Mouse (Mus musculus): ENCODE results near the gene Wnk2. TPM values are rescaled to one million over a fixed set of nuclear protein-coding genes. Genes with fewer than 3 reads are reported as not detected.
A peak's percentile ranks its signal among the peaks of the same experiment; 100 is the strongest.

Wnk2 gene
- polyA plus RNA-seq, 1 experiment from 2014 or later: 1.6 TPM

DNA sequence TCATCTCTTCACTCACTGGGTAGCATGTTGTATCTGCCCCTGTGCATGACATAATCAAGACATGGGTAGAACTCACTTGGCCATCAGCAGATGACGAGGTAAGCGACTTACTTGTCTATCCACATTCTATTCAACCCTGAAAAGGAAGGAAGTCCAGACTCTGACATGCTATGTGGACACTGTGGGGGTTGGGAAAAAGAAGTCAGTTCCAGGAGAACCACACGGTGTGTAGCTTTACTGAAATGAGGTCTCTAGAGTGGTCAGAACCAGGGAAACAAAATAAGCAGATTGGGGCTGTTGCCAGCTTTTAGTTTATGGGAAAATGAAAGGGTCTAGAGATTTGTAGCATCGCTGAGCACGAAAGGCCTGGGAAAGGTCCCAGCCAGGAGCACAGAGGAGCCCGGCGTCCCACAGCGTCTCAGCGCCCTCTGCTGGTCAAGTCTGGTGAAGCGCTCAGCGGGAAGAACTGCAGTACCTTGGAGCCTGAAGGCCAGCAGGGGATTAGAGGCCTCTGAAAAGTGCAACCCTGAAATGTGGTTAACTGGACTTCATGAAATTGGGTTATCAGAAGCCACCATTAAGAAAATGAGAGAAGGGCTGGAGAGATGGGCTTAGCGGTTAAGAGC lies 25.3 kb upstream of the Wnk2 start:
- peak; percentile 79 for ATAC-seq (ENCODE audit: low FRiP score, low TSS enrichment)

GRCm38 (mm10) chr13:49172335-49172734 lies 24.5 kb upstream of the Wnk2 start:
- no peaks in the 10 kb centered on the region for H3K27me3 ChIP-seq (ENCODE audit: control insufficient read depth, insufficient read depth, low read length)
- DNase-seq (ENCODE audit: low spot score) (no peak), ATAC-seq (ENCODE audit: low FRiP score, low TSS enrichment) (no peak)
- 91% methylated on average over 7 of the region's 7 CpGs for WGBS
- no peaks in the 10 kb centered on the region for H3K36me3 ChIP-seq (ENCODE audit: control insufficient read depth, insufficient read depth, low read length)
- H3K9me3 ChIP-seq (ENCODE audit: control insufficient read depth, low read length): no peaks in the 10 kb centered on the region
- H3K4me1 ChIP-seq (replicated peaks; ENCODE audit: control insufficient read depth, insufficient read depth): no peaks in the 10 kb centered on the region
- H3K27ac ChIP-seq (replicated peaks): no peak overlapping the region
- H3K9ac ChIP-seq (ENCODE audit: low read length): no peak overlapping the region
- no peak for TF ChIP-seq EP300 (optimal IDR thresholded peaks at IDR 0.05)
- TF ChIP-seq CTCF (IDR thresholded peaks at IDR 0.05; ENCODE audit: low read depth): no peak
- no peak overlapping the region for H3K4me2 ChIP-seq (replicated peaks; ENCODE audit: low read depth)
- H3K4me3 ChIP-seq (ENCODE audit: low read depth, low read length): no peak overlapping the region

More for the DNA sequence above, 25.3 kb upstream of the Wnk2 start:
- TF ChIP-seq EP300 (optimal IDR thresholded peaks at IDR 0.05) (no peak), CTCF (IDR thresholded peaks at IDR 0.05; ENCODE audit: low read depth) (peak; percentile 97)
- H3K4me1 ChIP-seq (replicated peaks; ENCODE audit: control insufficient read depth, insufficient read depth): no peaks in the 10 kb centered on the region
- 7% methylated on average over 12 of the region's 12 CpGs for WGBS
- H3K36me3 ChIP-seq (ENCODE audit: control insufficient read depth, insufficient read depth, low read length): no peaks in the 10 kb centered on the region
- H3K4me3 ChIP-seq (ENCODE audit: low read depth, low read length): no peak overlapping the region
- no peak overlapping the region for H3K4me2 ChIP-seq (replicated peaks; ENCODE audit: low read depth)
- peak; percentile 92 for DNase-seq (ENCODE audit: low spot score)
- H3K9me3 ChIP-seq (ENCODE audit: control insufficient read depth, low read length): no peaks in the 10 kb centered on the region
- H3K27ac ChIP-seq (replicated peaks): no peak overlapping the region
- H3K27me3 ChIP-seq (ENCODE audit: control insufficient read depth, insufficient read depth, low read length): no peaks in the 10 kb centered on the region
- no peak overlapping the region for H3K9ac ChIP-seq (ENCODE audit: low read length)

- Histone ChIP-seq H3K9ac (ENCODE audit: low read length) (no peak overlapping the region), H3K4me2 (replicated peaks; ENCODE audit: low read depth) (no peak overlapping the region), H3K9me3 (ENCODE audit: control insufficient read depth, low read length) (no peaks in the 10 kb centered on the region), H3K4me1 (replicated peaks; ENCODE audit: control insufficient read depth, insufficient read depth) (no peaks in the 10 kb centered on the region), H3K4me3 (ENCODE audit: low read depth, low read length) (no peak overlapping the region), H3K36me3 (ENCODE audit: control insufficient read depth, insufficient read depth, low read length) (no peaks in the 10 kb centered on the region), H3K27ac (replicated peaks) (no peak overlapping the region), H3K27me3 (ENCODE audit: control insufficient read depth, insufficient read depth, low read length) (no peaks in the 10 kb centered on the region)
- ATAC-seq (ENCODE audit: low FRiP score, low TSS enrichment) (no peak), DNase-seq (ENCODE audit: low spot score) (no peak)
- 74% methylated on average over 1 of the region's 1 CpGs for WGBS
- TF ChIP-seq CTCF (IDR thresholded peaks at IDR 0.05; ENCODE audit: low read depth): no peak
- no peak for TF ChIP-seq EP300 (optimal IDR thresholded peaks at IDR 0.05)
These were observed 23.9 kb upstream of the Wnk2 start for GRCm38 (mm10) chr13:49171729-49172128.

DNA sequence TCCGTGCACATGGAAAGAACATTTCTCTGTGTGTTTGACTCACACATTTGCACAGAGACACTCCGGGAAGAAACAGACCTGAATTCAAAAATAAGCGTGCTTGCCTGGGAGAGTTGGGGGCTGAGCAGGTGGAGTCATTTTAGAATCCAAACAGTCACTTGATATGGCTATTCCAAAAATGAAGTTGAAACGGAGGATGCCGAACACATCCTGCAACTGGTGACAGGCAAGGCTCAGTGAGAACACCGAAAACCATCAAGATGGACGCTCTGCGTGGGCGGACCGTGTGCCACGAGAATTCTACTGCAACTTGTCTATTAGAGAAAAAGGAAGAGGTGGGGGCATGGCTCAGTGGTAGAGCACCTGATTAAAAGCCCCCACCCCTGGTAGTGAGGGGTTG lies 22.8 kb upstream of the Wnk2 start:
- Histone ChIP-seq H3K4me1 (replicated peaks; ENCODE audit: control insufficient read depth, insufficient read depth) (no peaks in the 10 kb centered on the region), H3K4me3 (ENCODE audit: low read depth, low read length) (no peak overlapping the region), H3K4me2 (replicated peaks; ENCODE audit: low read depth) (no peak overlapping the region), H3K9ac (ENCODE audit: low read length) (no peak overlapping the region), H3K9me3 (ENCODE audit: control insufficient read depth, low read length) (no peaks in the 10 kb centered on the region), H3K27ac (replicated peaks) (no peak overlapping the region), H3K36me3 (ENCODE audit: control insufficient read depth, insufficient read depth, low read length) (no peaks in the 10 kb centered on the region), H3K27me3 (ENCODE audit: control insufficient read depth, insufficient read depth, low read length) (no peaks in the 10 kb centered on the region)
- TF ChIP-seq CTCF (IDR thresholded peaks at IDR 0.05; ENCODE audit: low read depth) (no peak), EP300 (optimal IDR thresholded peaks at IDR 0.05) (no peak)
- WGBS: 86% methylated on average over 11 of the region's 11 CpGs
- ATAC-seq (ENCODE audit: low FRiP score, low TSS enrichment): no peak
- DNase-seq (ENCODE audit: low spot score): no peak

GRCm38 (mm10) chr13:49169448-49170207 lies 21.8 kb upstream of the Wnk2 start:
- Histone ChIP-seq H3K36me3 (ENCODE audit: control insufficient read depth, insufficient read depth, low read length) (no peaks in the 10 kb centered on the region), H3K9me3 (ENCODE audit: control insufficient read depth, low read length) (no peaks in the 10 kb centered on the region), H3K27me3 (ENCODE audit: control insufficient read depth, insufficient read depth, low read length) (no peaks in the 10 kb centered on the region), H3K9ac (ENCODE audit: low read length) (no peak overlapping the region), H3K4me1 (replicated peaks; ENCODE audit: control insufficient read depth, insufficient read depth) (no peaks in the 10 kb centered on the region), H3K4me2 (replicated peaks; ENCODE audit: low read depth) (no peak overlapping the region), H3K4me3 (ENCODE audit: low read depth, low read length) (no peak overlapping the region), H3K27ac (replicated peaks) (no peak overlapping the region)
- DNase-seq (ENCODE audit: low spot score): peak; percentile 95
- peak; percentile 78 for ATAC-seq (ENCODE audit: low FRiP score, low TSS enrichment)
- TF ChIP-seq CTCF (IDR thresholded peaks at IDR 0.05; ENCODE audit: low read depth) (peak; percentile 97), EP300 (optimal IDR thresholded peaks at IDR 0.05) (no peak)
- 15% methylated on average over 17 of the region's 17 CpGs for WGBS

- DNase-seq (ENCODE audit: low spot score) (no peak), ATAC-seq (ENCODE audit: low FRiP score, low TSS enrichment) (no peak)
- no peak for TF ChIP-seq CTCF (IDR thresholded peaks at IDR 0.05; ENCODE audit: low read depth)
- TF ChIP-seq EP300 (optimal IDR thresholded peaks at IDR 0.05): no peak
- Histone ChIP-seq H3K27ac (replicated peaks) (no peak overlapping the region), H3K4me3 (ENCODE audit: low read depth, low read length) (no peak overlapping the region), H3K36me3 (ENCODE audit: control insufficient read depth, insufficient read depth, low read length) (no peaks in the 10 kb centered on the region), H3K9ac (ENCODE audit: low read length) (no peak overlapping the region), H3K9me3 (ENCODE audit: control insufficient read depth, low read length) (no peaks in the 10 kb centered on the region), H3K27me3 (ENCODE audit: control insufficient read depth, insufficient read depth, low read length) (no peaks in the 10 kb centered on the region), H3K4me2 (replicated peaks; ENCODE audit: low read depth) (no peak overlapping the region), H3K4me1 (replicated peaks; ENCODE audit: control insufficient read depth, insufficient read depth) (no peaks in the 10 kb centered on the region)
- 38% methylated on average over 9 of the region's 9 CpGs for WGBS
These were observed 19.3 kb upstream of the Wnk2 start for GRCm38 (mm10) chr13:49167081-49167480.

All from stomach, postnatal 0 days (tissue).